Mouse (Mus musculus) bone marrow, adult 2 months (tissue): Measurements from ENCODE around the gene Aes.

ENCODE experiments used
- CTCF ChIP-seq: fragments of 200-500 bp; IDR thresholded peaks from 2 replicates; pipeline ENCODE4 v1.5.1; 2011; ENCODE audit warnings: low read length, control low read depth; ENCODE audit not compliant: control insufficient read depth, insufficient read depth
- POLR2A ChIP-seq: fragments of 200-500 bp; IDR thresholded peaks from 2 replicates; pipeline ENCODE4 v1.6.1; 2011; ENCODE audit warnings: low read depth, mild to moderate bottlenecking, control low read depth, low read length, borderline replicate concordance; ENCODE audit not compliant: control insufficient read depth

DNA sequence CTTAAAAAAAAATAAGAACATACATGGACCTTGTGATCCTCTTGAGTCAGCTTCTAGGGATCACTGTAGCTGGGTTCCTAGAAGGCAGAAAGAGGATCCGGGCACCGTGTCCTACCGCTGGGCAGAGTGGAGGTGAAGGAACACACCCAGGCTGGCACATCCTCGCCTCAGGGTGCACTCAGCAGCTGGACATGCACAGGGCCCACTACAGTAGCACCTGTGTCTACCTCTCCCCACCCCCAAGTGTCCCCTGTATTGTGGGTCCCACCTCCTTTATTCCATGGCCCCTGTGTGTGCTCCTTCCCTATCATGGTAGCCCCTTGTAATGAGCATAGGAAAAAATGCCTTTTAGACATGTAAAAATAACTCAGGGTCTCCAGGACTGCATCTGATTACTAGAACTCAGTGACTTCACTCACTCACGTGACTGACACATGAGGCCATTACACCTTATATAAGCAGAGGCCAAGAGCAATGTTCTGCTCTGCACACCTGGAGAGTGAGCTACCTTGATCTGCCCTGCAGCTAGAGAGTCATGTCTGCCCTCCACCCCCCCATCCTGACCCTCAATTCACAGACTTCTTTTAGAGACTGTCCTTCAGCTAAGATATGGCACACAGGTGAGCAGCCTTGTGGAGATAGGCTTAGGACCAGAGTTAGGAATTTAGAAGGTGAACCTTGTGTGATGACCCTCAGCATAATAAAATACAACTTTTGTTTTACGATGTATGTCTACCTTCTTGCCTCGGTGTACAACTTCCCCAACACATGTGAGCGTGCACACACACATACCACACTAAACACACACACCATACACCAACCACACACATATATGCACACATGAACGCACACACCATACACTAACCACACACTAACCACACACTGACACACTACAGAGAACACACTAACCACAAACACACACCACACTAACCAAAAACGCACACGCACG, 45.0 kb downstream of the Aes start:
- TF ChIP-seq CTCF (no peak), POLR2A (no peak)
